Mouse (Mus musculus) cerebellum, postnatal 4 days (tissue): Measurements from ENCODE around the gene Nrm.
"Not testable (repeated sequence)": the region's sequence is repeated elsewhere in the genome, so short reads cannot be mapped to it uniquely, and the experiment has no call there.

Experiments used
- DNase-seq, 2 experiments: peaks; one replicate each; pipeline ENCODE4 v3.0.0; 2022; ENCODE audit warnings: low spot score in 2 of 2, mixed read lengths in 1 of 2

Nrm gene

DNA sequence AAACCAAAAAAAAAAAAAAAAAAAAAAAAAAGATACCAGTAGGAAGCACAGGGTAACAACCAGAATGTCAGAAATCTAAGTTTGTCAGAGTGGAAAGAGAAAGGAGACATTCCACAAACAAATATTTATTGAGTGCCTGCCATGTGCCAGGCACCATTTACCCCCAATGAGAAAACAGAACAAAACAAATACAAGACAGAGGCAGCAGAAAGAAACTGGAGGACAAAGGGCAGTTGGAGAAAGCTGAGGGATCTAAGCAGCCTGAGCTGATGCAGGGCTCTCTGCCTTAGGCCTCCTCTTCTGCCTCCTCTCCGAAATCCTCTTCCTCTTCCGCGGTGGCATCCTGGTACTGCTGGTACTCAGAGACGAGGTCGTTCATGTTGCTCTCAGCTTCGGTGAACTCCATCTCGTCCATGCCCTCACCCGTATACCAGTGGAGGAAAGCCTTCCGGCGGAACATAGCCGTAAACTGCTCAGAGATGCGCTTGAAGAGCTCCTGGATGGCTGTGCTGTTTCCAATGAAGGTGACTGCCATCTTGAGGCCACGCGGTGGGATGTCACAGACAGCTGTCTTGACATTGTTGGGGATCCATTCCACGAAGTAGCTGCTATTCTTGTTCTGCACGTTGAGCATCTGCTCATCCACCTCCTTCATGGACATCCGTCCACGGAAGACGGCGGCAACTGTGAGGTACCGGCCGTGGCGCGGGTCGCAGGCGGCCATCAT, 26.3 kb upstream of the Nrm start:
- DNase-seq: no peak

DNA sequence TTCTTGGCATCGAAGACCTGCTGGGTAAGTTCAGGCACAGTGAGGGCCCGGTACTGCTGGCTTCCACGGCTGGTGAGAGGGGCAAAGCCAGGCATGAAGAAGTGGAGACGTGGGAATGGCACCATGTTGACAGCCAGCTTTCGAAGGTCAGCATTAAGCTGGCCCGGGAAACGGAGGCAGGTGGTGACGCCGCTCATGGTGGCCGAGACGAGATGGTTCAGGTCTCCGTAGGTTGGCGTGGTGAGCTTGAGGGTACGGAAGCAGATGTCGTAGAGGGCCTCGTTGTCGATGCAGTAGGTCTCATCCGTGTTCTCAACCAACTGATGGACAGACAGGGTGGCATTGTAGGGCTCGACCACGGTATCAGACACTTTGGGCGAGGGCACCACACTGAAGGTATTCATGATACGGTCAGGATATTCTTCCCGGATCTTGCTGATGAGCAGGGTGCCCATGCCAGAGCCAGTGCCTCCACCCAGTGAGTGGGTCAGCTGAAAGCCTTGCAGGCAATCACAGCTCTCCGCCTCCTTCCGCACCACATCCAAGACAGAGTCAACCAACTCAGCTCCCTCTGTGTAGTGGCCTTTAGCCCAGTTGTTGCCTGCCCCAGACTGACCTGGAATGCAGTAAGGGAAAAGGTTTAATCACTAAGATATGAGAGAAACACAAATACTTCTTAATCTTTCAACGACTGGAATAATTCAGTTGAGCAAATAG, 25.5 kb upstream of the Nrm start:
- no peak for DNase-seq

DNA sequence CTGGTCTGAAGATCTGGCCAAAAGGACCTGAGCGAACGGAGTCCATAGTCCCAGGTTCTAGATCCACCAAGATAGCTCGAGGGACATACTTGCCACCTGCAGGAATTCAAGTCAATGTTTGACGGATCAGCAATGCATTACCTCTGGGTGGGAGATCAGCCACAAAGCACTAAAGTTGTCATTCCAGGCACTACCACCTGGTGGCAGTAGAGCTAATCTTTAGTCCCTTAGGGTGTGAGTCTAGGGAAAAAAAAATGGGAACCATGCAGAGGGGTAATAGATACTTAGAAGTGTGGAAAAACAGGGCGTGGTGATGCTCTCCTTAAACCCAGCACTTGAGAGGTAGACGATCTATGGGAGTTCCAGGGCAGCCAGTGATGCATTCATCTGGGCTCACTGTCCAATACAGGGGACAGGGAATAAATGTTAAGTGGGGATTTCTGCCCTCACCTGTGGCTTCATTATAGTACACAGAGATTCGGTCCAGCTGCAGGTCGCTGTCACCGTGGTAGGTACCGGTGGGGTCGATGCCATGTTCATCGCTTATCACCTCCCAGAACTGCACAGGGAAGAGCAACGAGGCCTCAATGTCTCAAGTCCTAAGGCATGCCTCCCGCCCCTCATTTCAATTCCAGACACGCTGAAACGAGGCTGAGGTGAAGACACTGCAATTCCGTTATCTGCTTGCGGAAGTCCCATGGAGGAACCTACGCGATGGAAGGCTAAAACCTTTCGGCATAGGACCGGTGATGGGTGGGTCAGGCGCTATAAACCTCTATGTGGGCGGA, 24.7 kb upstream of the Nrm start:
- peak; percentile 75 to 91 for DNase-seq

DNA sequence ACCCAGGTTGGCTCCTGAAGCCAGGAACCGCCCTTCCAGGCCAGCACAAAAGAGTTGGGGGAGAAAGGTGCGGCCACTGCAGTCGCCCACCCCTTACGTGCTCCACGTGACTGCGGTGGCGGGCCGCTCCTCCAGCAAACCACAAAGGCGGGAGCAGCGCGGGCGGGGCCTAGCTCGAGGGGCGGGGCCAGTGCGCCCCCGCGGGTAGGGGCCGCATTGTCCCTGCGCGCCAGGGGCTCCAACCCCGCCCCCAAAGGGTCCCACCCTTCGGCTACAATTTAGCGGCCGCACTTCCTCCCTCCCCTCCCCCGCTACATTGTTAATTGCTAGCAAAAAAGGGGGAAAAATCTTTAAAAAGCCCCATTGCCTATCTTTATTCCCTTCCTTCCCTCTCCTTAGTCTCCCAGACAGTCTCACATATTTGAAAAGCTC, 24.1 kb upstream of the Nrm start:
- DNase-seq: peak; percentile 76 to 90

DNA sequence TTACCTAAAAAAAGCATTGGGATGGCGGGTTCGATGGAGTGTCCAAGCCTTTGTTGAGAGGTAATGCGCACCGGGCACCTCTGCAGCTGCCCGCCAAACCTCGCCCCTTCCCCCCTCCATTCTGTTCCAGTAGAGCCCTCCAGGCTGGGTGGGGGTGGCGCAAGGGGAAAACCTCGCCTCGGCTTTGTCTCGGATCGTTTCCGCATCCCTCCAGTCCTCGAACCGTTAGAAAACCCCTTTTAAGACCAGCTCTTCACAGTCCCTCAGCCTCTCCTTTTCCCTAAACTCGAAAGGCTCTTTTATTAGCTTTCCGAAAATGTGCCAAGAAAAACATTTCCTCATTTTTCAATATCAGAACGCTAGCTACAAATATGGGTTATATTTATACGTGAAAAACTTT, 23.6 kb upstream of the Nrm start:
- DNase-seq: peak in 1 of 2 experiments; percentile 60

DNA sequence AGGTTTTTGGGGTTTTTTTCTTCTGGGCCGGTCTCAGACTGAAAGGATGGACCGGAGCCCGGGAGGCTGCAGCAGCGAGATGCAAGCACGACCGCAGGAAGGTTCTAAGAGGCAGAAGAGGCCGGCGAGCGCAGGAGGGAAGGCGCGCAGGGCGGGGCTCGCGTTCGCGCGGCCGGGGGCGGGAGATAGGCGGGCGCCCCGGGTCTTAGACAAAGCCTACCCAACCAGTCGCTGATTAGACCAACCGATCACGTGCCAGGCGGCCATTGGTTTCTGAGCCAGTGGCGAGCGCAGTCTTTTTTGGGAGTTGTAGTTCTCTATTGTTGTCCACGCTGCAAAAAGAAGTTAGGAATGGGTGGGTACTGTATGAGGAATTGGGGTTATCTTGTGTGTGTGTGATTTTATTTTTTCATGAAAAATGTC, 23.0 kb upstream of the Nrm start, which contains the start of gene Tubb5:
TSS of gene Tubb5 (minus strand) at position 185 of the 423 bp plus-strand sequence.
- DNase-seq: peak; percentile 91 to 96

DNA sequence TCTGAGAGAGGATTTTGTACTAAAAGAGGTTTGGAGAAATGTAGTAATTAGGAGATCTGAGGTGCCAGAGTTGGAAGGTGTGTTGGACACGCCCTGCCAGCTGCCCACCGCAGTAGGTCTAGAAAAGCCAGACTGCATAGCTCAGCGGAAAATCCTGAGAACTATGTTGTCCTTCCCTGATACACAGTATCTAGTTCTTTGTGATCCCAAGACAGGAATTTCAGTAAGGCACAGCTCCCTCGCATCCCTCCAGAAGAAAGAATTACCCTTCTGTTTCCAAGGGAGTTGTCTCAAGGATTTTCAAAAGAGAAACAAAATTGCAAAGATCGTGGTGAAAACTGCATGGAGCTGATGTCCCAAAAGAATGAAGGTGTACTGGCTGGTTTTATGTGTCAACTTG, 22.5 kb upstream of the Nrm start:
- no peak for DNase-seq

GRCm38 (mm10) chr17:35839002-35839401, 22.1 kb upstream of the Nrm start:
- DNase-seq: not testable (repeated sequence)

DNA sequence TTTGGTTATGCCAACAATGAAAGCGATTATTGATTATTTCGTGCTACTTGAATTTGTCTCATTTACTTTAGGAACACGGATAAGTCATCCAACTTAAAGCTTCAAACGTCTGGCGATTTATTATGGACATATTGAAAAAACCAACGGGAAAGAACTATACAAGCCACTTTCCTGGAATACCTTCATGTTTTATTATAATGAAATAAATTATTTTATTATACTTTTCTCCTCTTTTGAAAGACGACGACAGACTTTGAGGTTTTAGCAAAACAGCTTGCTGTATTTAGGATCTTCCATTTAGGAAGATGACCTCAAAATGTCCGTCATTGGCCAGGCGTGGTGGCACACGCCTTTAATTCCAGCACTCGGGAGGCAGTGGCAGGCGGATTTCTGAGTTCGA, 20.6 kb upstream of the Nrm start:
- no peak for DNase-seq

DNA sequence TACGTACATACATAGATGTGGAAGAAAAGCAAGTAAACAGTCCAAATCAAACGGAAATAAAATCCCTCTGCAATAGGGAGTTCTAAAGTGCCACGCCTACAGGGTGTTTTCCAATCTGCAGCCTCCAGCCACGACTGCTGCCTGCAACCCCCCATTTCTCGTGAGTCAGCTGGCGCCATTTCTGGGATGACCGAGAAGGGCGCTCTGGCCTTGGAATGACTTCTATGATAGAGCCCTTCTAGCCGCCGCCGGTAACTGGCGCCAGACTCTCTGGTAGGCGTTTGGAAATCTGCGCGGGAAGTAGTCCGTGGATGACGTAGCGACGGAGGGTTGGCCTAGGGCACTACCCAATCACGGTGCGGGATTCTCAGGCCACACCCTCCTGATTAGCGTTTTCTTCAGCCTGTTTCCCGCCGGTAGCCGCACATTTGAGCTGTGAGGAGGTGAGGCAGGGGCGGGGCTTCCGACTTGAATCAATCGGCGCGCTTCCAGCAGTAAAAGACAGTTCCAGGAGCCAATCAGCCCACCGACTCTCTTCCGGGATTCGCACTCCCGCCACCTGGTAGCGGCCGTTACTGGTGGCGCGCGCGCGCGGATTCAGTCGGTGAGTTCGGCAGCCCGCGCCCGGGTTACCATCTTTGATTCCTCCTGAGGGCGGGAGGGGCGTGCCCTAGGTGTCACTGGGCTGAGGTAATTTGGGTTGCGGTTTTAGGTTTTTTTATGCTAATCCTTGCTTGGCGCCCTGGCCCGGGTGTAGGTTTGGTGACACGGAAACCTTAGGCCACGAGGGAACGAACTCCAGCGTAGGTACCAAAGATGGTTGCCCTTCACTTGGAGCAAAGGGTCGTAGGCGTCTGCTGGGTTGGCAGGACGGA, 19.8 kb upstream of the Nrm start, which contains the start of gene Mdc1:
TSS of gene Mdc1 (plus strand) at position 440 of the 875 bp plus-strand sequence.
- peak; percentile 92 to 97 for DNase-seq

DNA sequence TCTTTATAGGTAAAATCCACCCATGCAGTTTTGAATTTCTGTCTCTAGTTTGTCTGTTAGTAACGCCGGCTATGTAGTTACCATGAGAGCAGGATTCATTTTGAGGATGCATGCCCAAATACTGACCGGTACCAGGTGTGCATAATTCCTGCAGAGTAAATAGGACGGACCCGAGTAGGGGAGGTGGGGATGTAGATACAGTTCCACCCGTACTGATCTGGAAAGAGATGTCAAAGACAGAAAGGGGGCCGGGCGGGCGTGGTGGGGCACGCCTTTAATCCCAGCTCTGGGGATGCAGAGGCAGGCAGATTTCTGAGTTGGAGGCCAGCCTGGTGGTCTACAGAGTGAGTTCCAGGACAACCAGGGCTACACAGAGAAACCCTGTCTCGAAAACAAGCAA, 19.1 kb upstream of the Nrm start:
- DNase-seq: no peak

- no peak for DNase-seq
Observed at GRCm38 (mm10) chr17:35843514-35843913, 17.6 kb upstream of the Nrm start.

DNA sequence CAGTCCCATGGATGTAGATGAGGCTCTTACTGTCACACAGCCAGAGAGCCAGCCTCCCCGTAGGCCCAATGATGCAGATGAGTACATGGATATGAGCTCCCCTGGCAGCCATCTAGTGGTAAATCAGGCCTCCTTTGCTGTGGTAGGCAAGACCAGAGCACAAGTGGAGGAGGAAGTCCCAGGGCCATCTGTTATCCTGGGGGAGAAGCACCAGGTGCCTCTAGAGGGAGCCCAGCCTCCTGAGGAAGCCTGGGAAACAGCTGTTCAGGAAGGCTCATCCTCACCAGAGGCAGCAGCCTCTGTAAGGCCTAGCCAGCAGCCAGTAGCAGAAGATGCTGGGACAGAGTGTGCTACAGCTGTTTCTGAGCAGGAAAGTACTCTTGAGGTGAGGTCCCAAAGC, 13.0 kb upstream of the Nrm start:
- DNase-seq: no peak

GRCm38 (mm10) chr17:35850974-35851373, 10.1 kb upstream of the Nrm start:
- DNase-seq: no peak

DNA sequence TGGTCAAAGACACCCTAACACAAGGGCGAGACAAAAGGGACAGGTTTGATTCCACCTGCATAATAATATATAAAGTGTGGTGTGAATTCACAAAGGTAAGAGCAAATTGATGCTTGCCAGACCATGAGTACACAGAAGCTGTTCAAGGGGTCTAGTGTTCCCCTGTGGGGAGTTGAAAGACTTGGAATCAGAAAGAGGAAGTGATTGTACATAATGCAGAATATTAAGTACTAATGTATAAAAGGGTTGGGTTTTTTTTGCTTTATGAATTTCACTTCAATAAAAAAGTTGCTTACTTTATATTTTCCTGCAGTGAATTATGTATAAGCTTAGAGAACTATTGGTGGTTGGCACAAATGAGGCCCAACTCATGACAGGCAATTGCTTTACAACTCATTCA, 1.7 kb upstream of the Nrm start:
- no peak for DNase-seq

- no peak for DNase-seq
Observed at GRCm38 (mm10) chr17:35859835-35860234, 1.3 kb upstream of the Nrm start.

- no peak for DNase-seq
Observed at GRCm38 (mm10) chr17:35860831-35861197, 304 bp upstream of the Nrm start.

DNA sequence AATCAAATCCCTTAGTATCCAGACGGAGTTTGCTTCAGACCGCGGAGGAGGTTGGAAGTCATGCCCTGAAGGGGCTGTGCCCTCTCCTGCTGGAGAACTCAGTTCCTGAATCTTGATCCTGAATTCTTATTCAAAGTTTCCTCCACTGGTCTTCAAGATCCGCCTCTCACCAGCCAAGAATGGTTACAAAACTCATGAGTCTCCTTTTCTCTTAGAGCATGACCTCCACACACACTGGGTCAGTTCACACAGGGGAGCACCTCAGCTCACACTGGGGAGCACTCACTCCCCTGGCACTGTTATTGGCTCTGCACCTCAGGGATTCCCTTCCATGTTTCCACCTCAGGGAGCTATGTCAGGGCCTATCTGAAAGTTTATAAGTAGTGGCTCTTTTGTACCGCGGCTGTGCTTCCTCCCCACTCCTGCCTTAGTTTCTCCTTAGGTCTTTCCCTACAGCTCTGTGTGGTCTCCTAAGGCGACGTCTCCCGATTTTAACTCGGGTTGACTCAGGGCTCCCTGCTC, 3.8 kb downstream of the Nrm start:
- no peak for DNase-seq

GRCm38 (mm10) chr17:35865481-35866280, 4.6 kb downstream of the Nrm start, which contains the start of gene Ppp1r18:
Gene Ppp1r18, plus strand, starts transcription at chr17:35865593.
- DNase-seq: peak; percentile 58 to 78

DNA sequence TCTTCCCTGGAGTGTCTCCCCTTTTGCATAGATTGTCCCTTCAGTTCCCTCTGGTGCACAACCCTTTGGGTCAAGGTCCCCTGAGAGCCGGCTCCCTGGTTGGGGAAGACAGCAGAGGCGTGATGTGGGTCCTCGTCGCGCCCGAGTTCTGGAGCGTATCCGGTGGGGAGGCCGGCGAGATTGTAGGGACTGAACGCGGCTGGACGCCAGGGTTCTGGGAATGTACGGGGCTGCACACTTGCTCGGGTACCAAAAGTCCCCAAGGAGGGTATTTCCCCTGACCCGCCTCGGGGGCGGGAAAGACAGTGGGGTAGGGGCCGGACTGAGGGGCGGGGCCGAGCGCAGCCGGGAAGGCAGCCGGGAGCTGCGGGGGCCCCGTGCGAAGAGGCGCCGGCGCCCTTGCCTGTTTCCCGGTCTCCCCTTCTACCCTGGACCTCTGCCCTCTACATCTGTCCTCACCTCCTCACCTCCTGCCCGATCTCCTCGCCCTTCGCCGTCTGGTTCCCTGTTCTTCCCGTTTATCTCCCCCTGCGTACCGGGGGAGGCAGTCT, 5.2 kb downstream of the Nrm start:
- DNase-seq: peak; percentile 35 to 57
